Mouse (Mus musculus) gastrocnemius, postnatal 14 days (tissue): ENCODE measurements around the gene Mras. TPM values are rescaled to one million over a fixed set of nuclear protein-coding genes. Genes with fewer than 3 reads are reported as not detected.

Experiments used
- DNase-seq: peaks from one replicate; pipeline ENCODE4 v3.0.0; 2021; ENCODE audit warnings: mixed read lengths
- intact Hi-C: fragments of 180-260 bp; cut with DNase I; formaldehyde crosslinking; loops from one replicate; pipeline ENCODE4 v1.15.1; 2025; ENCODE audit warnings: low total_unique reads
- long read RNA-seq, 2 experiments: library from polyadenylated mRNA; stranded (forward); transcript quantifications; one replicate each; pipeline ENCODE4 v2.0.0; 2021
- total RNA-seq, 2 experiments: library from RNA; stranded (reverse); gene quantifications; 2 replicates each; pipeline ENCODE4 v1.2.3; 2021

Gene Mras
- total RNA-seq = 1 to 10 TPM; 6.8 to 7.7 TPM
- long read RNA-seq, experiment 1, full-length matches to known transcripts = 10 of 12 reads
- long read RNA-seq, experiment 1, partial matches to known transcripts = 0 of 12 reads
- long read RNA-seq, experiment 1, other reads (novel, unspliced or antisense) = 2 of 12 reads
- long read RNA-seq, experiment 2, full-length matches to known transcripts = 6 of 6 reads
- long read RNA-seq, experiment 2, partial matches to known transcripts = 0 of 6 reads
- long read RNA-seq, experiment 2, other reads (novel, unspliced or antisense) = 0 of 6 reads

DNA sequence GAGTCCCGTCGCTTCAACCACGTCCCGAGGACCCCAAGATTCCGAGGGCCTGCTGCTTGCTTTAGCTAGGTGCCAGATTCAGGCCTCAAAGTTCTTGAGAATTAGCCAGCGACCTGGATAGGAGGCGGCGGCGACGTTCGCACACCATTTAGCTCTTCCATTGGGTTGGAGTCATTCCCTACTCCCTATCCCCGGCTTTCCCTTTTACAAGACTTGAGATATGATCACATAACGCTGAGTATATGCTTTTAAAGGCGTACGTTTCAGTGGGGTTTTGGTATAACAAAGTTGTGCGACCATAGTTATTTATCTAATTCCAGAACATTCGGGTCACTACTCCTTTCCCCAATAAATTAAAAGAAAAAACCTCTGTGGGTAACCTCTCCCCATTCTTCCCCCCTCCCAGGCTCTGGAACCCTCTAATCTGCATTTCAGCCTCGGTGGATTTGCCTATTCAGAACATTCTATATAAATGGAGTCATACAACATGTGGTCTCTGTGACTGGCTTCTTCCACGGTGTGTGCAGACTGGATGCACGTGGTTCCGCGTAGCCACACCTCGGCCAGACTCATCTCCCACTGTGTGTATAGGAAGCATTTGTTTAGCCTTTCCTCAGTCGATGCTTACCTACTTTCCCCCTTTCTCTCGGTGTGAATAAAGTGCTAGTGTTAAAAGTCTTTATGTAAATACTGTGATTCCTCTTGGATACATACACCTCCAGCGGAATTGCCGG, at the start of gene Mras:
Gene Mras, minus strand, starts transcription at position 351 of the 734 bp plus-strand sequence.
- DNase-seq = no peak
- intact Hi-C loops = no loop called here

DNA sequence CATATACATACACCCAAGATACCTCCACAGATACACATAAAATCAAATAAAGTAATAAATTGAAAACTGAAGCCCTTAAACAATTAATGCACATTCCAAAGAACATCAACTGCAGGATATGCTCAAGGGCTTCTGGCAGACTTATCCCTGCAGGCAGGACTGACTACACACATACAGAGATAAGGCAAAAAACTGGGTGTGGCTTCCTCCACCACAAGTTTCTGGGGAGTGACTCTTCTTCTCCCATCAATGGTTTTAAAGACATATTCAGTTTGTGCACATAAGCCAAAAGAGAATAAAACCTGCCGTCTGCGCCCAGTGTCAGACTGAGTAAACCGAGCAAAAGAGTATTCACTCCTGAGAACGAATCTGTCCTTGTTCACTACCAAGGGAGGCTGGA, 48.0 kb upstream of the Mras start:
- intact Hi-C loops = no loop called here

DNA sequence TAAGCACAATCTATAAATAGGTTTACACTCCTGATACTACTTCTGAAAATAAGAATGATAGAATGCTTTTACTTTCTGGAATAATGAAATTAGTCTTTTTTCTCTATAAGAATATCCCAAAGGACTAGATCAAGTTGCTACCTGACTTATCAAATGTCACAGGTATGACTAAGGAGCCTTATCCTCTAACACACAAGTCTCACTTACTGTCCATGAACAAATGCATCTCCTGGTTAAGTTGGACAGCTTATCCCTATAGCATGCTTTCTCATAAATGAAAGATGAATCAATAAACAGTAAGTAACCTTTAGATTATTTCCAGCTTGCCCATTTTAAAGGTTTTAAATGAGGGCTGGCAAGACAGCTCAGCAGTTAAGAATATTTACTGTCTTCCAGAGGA, 47.5 kb upstream of the Mras start:
- no peak for DNase-seq
- intact Hi-C loops = no loop called here

More for the DNA sequence above, 48.0 kb upstream of the Mras start:
- DNase-seq = no peak

- no peak for DNase-seq
- intact Hi-C loops = no loop called here
Observed at GRCm38 (mm10) chr9:99483191-99483590, 46.0 kb upstream of the Mras start.

DNA sequence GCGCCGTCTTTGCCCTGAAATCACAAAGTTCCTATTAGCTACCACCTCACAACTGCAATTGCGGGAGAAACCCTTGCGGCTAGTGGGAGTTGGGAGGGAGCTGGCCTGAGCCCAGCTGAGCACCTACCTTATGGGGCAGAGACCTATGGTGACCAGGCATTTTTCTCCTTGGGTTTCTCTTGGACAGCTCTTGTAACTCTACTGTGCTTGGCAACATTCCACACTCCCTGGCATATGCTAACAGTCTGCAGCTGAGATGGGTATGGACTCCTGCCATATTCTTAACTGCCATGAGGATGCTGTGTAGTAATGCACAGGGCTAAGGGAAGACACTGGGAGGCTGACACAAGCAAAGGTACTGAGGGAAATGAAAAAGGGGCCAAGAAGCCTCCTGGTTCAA, 43.6 kb upstream of the Mras start:
- intact Hi-C loops = no loop called here
- DNase-seq = no peak

- intact Hi-C loops = no loop called here
- no peak for DNase-seq
Observed at GRCm38 (mm10) chr9:99479181-99479711, 42.1 kb upstream of the Mras start.

GRCm38 (mm10) chr9:99471334-99471733, 34.2 kb upstream of the Mras start:
- no peak for DNase-seq
- intact Hi-C loops = no loop called here

DNA sequence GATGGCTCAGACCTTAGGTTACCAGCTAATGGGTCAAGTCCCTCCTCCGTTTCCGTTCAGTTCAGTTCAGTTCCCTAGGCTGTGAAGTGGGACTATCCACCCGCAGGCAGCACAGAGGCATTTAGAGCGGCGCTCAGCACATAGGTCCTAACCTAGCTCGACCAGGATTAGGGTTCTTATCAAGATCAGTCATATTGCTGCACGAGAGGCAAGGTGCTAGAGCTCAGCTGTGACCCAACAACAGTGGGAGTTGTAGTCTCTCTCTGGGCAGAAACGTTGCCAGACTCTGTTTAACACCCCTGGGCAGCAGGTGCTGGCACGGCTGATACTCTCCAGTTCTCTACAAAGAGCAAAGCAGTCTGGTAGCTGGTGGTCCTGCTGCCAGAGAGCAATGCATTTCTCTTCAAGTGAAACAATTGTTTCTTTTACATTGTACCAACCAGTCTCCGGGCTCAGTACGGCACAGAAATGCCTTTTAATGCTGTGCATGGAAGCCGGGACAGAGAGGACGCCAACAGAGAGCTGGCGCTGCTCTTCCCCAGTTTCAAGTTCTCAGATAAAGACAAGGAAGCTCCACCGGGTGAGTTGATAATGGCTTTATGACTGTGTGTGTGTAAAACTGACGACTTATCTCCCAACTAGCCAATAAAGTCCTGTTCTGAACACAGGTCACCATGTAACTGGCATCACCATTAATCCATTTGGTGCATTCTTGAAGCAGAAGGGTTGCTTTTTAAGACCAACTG, 33.3 kb upstream of the Mras start:
- DNase-seq = no peak
- intact Hi-C loops = no loop called here

DNA sequence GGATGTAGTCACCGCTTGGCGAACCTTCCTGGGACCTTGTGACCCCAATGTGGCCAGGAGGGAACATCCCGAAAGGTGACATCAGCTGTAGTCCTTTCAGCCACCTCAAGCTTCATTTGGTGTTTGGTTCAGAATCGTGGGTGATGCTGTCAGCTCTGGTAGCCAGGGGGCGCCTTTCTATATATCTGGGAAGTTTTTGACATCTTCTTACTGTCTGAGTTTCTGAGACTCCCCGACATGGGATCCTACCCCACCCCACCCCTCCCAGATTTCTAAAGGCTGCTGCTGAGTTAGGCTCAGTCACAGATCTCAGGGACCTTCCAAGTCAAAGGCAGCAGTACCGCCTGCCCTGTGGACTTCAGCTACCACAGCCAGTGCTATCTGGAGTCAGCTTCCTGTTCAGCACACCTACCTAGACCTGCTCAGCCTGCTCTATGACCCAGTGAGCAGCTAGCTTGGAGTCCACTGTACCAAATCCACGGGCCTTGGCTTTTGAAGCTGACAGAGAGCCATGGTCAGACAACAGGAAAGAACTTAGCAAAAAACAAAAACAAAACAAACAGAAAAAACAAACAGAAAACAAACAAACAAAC, 32.6 kb upstream of the Mras start:
- intact Hi-C loops = loop anchor here (10.0 kb wide), 1 partner anchor 195 kb away; no protein-coding TSS in a partner anchor
- no peak for DNase-seq

DNA sequence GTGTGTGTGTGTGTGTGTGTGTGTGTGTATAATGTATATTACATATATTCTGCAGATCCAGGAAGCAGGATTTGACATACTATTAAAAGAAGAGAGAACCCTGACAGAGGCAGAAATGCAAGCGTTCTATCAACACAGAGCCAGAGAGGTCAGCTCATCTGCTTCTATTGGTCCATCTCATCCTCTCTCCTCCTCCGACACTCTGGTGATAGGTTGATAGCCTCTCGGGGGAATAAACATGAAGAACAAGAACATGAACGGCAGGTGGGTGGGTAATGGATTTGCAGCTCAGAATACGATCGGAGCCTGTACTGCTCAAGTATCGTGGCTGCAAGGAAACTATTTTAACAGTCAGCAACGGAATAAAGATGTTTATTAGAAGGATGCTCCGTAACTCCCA, 31.4 kb upstream of the Mras start:
- intact Hi-C loops = loop anchor here (10.0 kb wide), 1 partner anchor 196 kb away; no protein-coding TSS in a partner anchor
- no peak for DNase-seq

- no peak for DNase-seq
- intact Hi-C loops = loop anchor here (10.0 kb wide), 1 partner anchor 200 kb away; no protein-coding TSS in a partner anchor
Observed at GRCm38 (mm10) chr9:99464876-99465275, 27.7 kb upstream of the Mras start.

GRCm38 (mm10) chr9:99459730-99460129, 22.5 kb upstream of the Mras start:
- DNase-seq = no peak
- intact Hi-C loops = loop anchor here (5.0 to 10.0 kb wide), 2 partner anchors 123 to 205 kb away; no protein-coding TSS in a partner anchor

DNA sequence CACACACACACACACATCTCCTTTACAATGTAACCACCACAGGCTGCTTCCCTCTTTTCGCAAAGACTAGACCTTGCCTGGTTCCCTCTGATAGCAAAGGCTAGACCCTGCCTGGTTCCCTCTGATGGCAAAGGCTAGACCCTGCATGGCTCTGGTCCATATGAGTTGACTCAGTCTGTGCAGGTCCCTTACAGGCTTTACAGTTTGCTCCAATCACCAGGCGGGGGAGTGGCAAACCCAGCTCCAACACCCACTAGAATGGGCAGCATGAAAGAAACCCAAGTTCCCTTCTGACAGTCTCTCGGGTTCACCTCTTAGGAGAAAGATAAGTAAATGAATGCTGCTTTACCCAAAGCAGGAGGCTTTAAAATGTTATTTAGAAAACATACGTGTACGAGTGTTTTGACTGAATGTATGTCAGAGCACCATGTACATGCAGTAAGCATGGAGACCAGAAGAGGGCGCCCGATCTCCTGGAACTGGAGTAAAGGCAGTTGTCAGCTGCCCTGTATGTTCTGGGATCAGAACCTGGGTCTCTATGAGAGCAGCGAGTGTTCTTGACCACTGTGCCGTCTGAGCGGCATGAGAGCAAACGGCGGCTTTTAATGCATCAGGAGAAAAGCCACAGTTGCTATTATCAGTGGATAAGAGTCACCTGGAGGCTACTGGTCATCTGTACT, 21.5 kb upstream of the Mras start:
- DNase-seq = no peak
- intact Hi-C loops = loop anchor here (5.0 kb wide), 1 partner anchor 124 kb away; no protein-coding TSS in a partner anchor

DNA sequence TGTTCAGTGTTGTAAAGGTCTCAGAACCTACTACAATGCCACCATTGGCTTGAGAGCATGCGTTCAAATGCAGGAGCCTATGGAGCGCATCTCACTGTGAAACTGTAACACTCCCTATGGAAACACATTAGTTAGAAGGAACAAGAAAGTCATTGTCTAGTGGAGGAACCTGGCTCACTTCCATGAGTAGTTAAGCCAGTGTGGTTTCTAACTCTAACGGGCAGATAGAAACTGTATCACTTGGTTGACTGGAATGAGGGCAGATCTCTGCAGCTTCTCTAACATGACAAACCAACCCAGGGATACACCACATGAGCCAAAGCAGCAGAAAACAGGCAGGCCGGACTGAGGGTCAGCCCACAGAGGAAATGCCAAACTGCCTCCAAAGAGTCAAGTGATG, 17.0 kb upstream of the Mras start:
- intact Hi-C loops = no loop called here

GRCm38 (mm10) chr9:99451161-99451560, 14.0 kb upstream of the Mras start, which contains the start of gene Nme9:
TSS of gene Nme9 (plus strand) at chr9:99451475.
- no peak for DNase-seq
- intact Hi-C loops = no loop called here

More for the DNA sequence above, 17.0 kb upstream of the Mras start:
- no peak for DNase-seq

- intact Hi-C loops = loop anchor here (5.0 kb wide), 1 partner anchor 68 kb away; no protein-coding TSS in a partner anchor
- no peak for DNase-seq
Observed at GRCm38 (mm10) chr9:99449886-99450647, 12.9 kb upstream of the Mras start.

DNA sequence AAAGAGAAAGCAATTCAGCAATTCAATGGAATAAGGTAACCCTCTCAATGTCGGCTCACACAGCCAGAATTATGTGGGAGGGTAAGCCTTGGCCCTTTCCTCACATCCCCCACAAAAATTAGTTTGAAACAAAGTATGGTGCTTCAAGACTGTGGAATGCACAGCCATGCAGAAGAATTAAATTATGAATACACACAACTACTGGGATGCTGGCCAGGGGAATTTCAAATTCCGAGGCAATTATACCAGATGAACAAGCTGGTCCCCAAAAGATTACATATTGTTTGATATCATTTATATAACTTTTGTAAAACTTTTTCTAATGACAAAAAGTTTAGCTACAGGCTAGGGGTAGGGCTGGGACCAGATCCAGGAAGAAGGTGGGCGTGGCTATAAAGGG, 10.1 kb upstream of the Mras start:
- intact Hi-C loops = loop anchor here (5.0 kb wide), 1 partner anchor 65 kb away; no protein-coding TSS in a partner anchor
- no peak for DNase-seq

- DNase-seq = no peak
- intact Hi-C loops = loop anchor here (5.0 kb wide), 1 partner anchor 64 kb away; no protein-coding TSS in a partner anchor
Observed at GRCm38 (mm10) chr9:99446259-99446658, 9.1 kb upstream of the Mras start.
